In the genomic region with DNA sequence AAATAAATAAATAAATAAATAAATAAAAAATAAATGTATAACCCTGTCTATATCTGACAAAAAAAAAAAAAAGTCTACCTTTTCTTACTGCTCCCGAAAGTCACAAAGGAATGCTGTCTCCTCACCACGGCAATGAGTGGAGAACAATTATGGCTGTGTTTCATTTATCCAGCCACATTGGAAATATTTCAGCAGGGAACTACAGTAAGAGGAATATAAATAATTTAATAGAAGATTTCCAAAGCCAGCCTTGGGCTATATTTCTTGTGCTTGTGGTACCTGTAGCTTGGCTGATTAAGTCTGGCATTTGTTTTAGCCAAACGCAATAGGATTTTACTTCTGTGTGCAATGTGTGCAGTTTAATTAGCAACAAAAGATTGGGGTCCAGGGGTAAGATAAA, we compare ENCODE assay signal across 24 mouse cellular contexts.
"Had no signal": no experiment of that assay in that cellular context is flagged by ENCODE, and none has a peak within 500 bp of the region (broad histone marks: within the 10 kb centered on the region; RNA-seq: fewer than 3 reads in every experiment).

No protein-coding gene starts in this region.

- H3K27ac ChIP-seq: gastrocnemius, adult 2 months; heart, embryonic 10.5 days; hindbrain, embryonic 10.5 days; hindbrain, embryonic 13.5 days; hindbrain, embryonic 15.5 days; intestine, embryonic 15.5 days; layer of hippocampus, adult 2 months; left cerebral cortex, adult 2 months; limb, embryonic 13.5 days had no signal

- H3K4me1 ChIP-seq: heart, embryonic 10.5 days; heart, embryonic 12.5 days; hindbrain, embryonic 10.5 days; hindbrain, embryonic 13.5 days; hindbrain, embryonic 15.5 days; intestine, embryonic 15.5 days; limb, embryonic 13.5 days had no signal

- ATAC-seq: inflammation-experienced regulatory T-cells, adult 6 months; intestine, embryonic 15.5 days; intestine, postnatal 0 days had no signal

- DNase-seq: gastrocnemius, adult 2 months; gastrocnemius, postnatal 10 days; gastrocnemius, postnatal 25 days; heart, adult 18-20 months; heart, postnatal 10 days; heart, postnatal 4 days; kidney, adult 18-20 months; kidney, adult 8-10 months; kidney, postnatal 10 days; kidney, postnatal 25 days; kidney, postnatal 4 days; liver had no signal

- H3K27me3 ChIP-seq: heart, embryonic 12.5 days; hindbrain, embryonic 13.5 days; hindbrain, embryonic 15.5 days; intestine, embryonic 15.5 days; limb, embryonic 13.5 days had no signal

- H3K36me3 ChIP-seq: heart, embryonic 10.5 days; heart, embryonic 12.5 days; hindbrain, embryonic 10.5 days; hindbrain, embryonic 13.5 days; hindbrain, embryonic 15.5 days; intestine, embryonic 15.5 days; limb, embryonic 13.5 days had no signal

- H3K4me2 ChIP-seq: heart, embryonic 12.5 days; hindbrain, embryonic 13.5 days; hindbrain, embryonic 15.5 days; intestine, embryonic 15.5 days; limb, embryonic 13.5 days; liver, embryonic 11.5 days had no signal

- H3K4me3 ChIP-seq: gastrocnemius, adult 2 months; heart, embryonic 10.5 days; heart, embryonic 12.5 days; hindbrain, embryonic 10.5 days; hindbrain, embryonic 13.5 days; hindbrain, embryonic 15.5 days; intestine, embryonic 15.5 days; layer of hippocampus, adult 2 months; left cerebral cortex, adult 2 months; limb, embryonic 13.5 days had no signal

- H3K9me3 ChIP-seq: heart, embryonic 10.5 days; heart, embryonic 12.5 days; hindbrain, embryonic 10.5 days; hindbrain, embryonic 13.5 days; hindbrain, embryonic 15.5 days; intestine, embryonic 15.5 days; limb, embryonic 13.5 days had no signal

- H3K9ac ChIP-seq: heart, embryonic 12.5 days; hindbrain, embryonic 13.5 days; hindbrain, embryonic 15.5 days; intestine, embryonic 15.5 days; limb, embryonic 13.5 days had no signal
